Mouse (Mus musculus): ENCODE results near the gene Ctf1. TPM values are rescaled to one million over a fixed set of nuclear protein-coding genes. Genes with fewer than 3 reads are reported as not detected.

Ctf1 gene
- polyA plus RNA-seq, 1 experiment from 2014 or later, result 15.6 TPM

DNA sequence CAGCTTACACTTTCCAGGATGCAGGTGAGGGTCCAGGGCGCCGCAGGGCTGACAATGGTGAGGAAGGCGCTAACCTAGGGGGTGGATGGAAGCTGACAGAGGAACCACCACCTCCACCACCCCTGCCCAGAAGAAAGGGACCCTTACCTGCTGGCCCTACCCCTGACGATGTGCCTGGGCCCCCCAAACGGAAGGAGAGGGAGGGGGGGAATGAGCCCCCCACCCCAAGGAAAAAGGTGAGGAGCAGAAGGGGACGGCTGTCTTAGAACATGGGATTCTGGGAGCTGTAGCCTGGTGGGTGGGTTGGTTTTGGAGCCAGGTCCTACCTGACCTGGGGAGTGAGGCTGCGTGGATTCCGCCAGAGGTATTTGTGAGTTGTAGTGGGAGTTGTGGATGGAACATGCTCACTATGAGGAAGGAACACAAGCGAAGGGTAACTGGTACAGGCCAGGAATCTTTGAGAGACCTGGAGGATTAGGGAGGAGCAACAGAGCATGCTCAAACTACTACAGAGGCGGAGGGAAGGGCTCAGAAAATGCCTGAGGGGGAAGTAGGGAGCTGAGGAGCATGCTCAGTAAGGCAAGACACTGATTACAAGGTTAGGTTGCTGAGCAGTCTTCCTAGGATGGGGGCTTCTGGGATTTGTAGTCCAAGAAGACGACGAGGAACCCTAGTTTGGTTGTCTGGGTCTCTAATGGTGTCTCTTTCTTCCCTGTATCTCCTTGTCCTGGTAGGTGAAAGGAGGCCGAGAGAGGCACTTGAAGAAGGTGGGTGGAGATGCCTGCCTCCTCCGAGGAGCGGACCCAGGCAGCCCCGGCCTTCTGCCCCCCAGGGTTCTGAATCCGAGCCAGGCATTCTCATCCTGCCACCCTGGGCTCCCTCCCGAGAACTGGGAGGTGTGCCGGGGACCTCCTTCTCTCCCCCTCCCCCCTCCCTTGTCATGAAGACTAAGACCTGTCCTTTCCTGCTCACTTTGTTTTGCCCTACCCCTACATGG is 37.9 kb downstream of the Ctf1 start:
- Histone ChIP-seq H3K4me2 (no peak overlapping the region), H3K36me3 (ENCODE audit: insufficient read depth) (peaks cover 78% of the 10 kb centered on the region), H3K27me3 (ENCODE audit: insufficient read depth, low read length) (no peaks in the 10 kb centered on the region), H3K9ac (peak overlapping the region; percentile 13; the same call in 1 of the 2 replicates), H3K4me1 (ENCODE audit: insufficient read depth) (peaks cover 4% of the 10 kb centered on the region; the same call in 1 of the 2 replicates), H3K27ac (ENCODE audit: low read depth) (no peak overlapping the region), H3K4me3 (ENCODE audit: low read depth, low read length) (no peak overlapping the region), H3K9me3 (ENCODE audit: low read depth, low read length) (no peaks in the 10 kb centered on the region)
- 86% methylated on average over 19 of the region's 19 CpGs for WGBS
- ATAC-seq (ENCODE audit: insufficient read depth) (no peak), DNase-seq (no peak)
- no peak for TF ChIP-seq CTCF (IDR thresholded peaks at IDR 0.05; ENCODE audit: low read depth)

DNA sequence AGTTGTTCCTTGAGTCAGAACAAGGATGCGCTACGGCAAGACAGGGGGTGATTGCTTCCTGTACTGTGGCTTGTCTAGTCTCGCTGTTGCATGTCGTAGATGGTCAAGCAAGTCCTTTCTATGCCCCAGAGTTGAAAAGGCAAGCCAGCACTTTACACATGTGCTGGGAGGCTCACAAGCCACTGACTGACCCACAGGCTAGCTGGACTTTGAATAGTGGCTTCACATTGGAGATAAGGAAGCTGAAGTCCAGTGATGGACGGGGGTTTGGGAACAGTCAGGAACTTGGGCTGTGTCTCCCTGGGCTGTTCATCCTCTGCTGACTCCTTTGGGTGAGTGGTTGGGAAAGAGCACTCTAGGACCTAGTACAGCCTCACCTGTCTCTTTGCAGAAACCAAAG is 39.1 kb downstream of the Ctf1 start:
- H3K9me3 ChIP-seq (ENCODE audit: low read depth, low read length), result no peaks in the 10 kb centered on the region
- TF ChIP-seq CTCF (IDR thresholded peaks at IDR 0.05; ENCODE audit: low read depth), result no peak
- H3K36me3 ChIP-seq (ENCODE audit: insufficient read depth), result peaks cover 89% of the 10 kb centered on the region
- H3K4me1 ChIP-seq (ENCODE audit: insufficient read depth), result peaks cover 4% of the 10 kb centered on the region; the same call in 1 of the 2 replicates
- H3K4me2 ChIP-seq, result no peak overlapping the region
- no peak for DNase-seq
- no peak overlapping the region for H3K9ac ChIP-seq
- WGBS, result 88% methylated on average over 5 of the region's 5 CpGs
- no peaks in the 10 kb centered on the region for H3K27me3 ChIP-seq (ENCODE audit: insufficient read depth, low read length)
- no peak overlapping the region for H3K4me3 ChIP-seq (ENCODE audit: low read depth, low read length)
- no peak overlapping the region for H3K27ac ChIP-seq (ENCODE audit: low read depth)
- no peak for ATAC-seq (ENCODE audit: insufficient read depth)

DNA sequence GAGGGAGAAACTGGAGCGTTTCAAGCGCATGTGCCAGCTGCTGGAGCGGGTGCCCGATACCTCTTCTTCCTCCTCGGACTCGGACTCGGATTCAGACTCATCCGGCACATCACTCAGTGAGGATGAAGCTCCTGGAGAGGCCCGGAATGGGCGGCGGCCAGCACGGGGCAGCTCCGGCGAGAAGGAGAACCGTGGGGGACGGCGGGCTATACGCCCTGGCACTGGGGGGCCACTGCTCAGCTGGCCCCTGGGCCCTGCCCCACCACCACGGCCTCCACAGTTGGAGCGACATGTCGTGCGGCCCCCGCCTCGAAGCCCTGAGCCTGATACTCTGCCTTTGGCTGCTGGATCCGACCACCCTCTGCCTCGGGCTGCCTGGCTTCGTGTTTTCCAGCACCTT is 39.5 kb downstream of the Ctf1 start:
- Histone ChIP-seq H3K9ac (no peak overlapping the region), H3K27ac (ENCODE audit: low read depth) (no peak overlapping the region), H3K27me3 (ENCODE audit: insufficient read depth, low read length) (no peaks in the 10 kb centered on the region), H3K4me1 (ENCODE audit: insufficient read depth) (peaks cover 4% of the 10 kb centered on the region; the same call in 1 of the 2 replicates), H3K36me3 (ENCODE audit: insufficient read depth) (peaks cover 94% of the 10 kb centered on the region), H3K9me3 (ENCODE audit: low read depth, low read length) (no peaks in the 10 kb centered on the region), H3K4me3 (ENCODE audit: low read depth, low read length) (no peak overlapping the region), H3K4me2 (no peak overlapping the region)
- no peak for ATAC-seq (ENCODE audit: insufficient read depth)
- TF ChIP-seq CTCF (IDR thresholded peaks at IDR 0.05; ENCODE audit: low read depth), result no peak
- 91% methylated on average over 27 of the region's 27 CpGs for WGBS
- DNase-seq, result no peak

DNA sequence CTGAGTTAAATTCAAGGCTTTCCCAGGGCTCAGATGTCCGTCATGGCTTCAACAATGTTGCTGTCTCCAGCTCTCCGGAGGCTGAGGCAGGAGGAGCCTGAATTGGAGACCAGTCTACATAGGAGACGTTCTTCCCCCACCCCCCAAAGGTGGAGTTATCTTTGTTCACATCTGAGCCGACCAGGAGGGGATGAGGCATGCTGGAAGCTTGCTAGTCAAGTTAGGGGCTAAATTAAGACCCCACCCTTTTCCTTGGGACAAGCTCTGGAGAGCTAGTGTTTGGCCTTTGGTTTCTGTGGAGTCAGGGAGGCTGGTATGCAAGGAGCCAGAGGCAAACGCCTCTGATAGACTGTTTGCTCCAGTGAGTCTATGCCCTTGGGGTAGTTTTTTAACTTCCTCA is 40.6 kb downstream of the Ctf1 start:
- Histone ChIP-seq H3K4me1 (ENCODE audit: insufficient read depth) (no peaks in the 10 kb centered on the region), H3K27me3 (ENCODE audit: insufficient read depth, low read length) (no peaks in the 10 kb centered on the region), H3K36me3 (ENCODE audit: insufficient read depth) (peaks cover 100% of the 10 kb centered on the region), H3K9me3 (ENCODE audit: low read depth, low read length) (no peaks in the 10 kb centered on the region), H3K4me3 (ENCODE audit: low read depth, low read length) (no peak overlapping the region), H3K4me2 (no peak overlapping the region), H3K27ac (ENCODE audit: low read depth) (no peak overlapping the region), H3K9ac (no peak overlapping the region)
- WGBS, result 62% methylated on average over 5 of the region's 5 CpGs
- DNase-seq (no peak), ATAC-seq (ENCODE audit: insufficient read depth) (no peak)
- TF ChIP-seq CTCF (IDR thresholded peaks at IDR 0.05; ENCODE audit: low read depth), result no peak

DNA sequence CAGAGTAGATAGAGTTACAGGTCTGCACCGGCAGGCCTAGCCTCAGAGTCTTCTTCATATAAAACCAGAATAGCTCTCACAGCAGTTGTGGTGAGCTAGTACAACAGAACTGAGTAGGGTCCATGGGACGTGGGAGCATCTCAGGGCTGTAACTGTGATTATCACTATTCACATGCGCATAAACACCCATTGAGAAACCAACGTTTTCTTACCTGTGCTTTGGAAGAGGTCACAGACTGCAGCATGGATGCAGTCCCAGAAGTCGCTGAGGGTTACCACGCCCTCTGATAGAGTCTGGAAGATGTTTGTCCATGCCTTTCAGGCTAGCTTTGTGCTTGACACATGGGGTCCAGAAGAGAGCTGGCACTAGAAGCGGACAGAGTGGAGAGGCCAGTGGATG is 41.2 kb downstream of the Ctf1 start:
- Histone ChIP-seq H3K4me3 (ENCODE audit: low read depth, low read length) (no peak overlapping the region), H3K27me3 (ENCODE audit: insufficient read depth, low read length) (no peaks in the 10 kb centered on the region), H3K27ac (ENCODE audit: low read depth) (no peak overlapping the region), H3K9ac (no peak overlapping the region), H3K4me2 (no peak overlapping the region), H3K36me3 (ENCODE audit: insufficient read depth) (peaks cover 100% of the 10 kb centered on the region), H3K4me1 (ENCODE audit: insufficient read depth) (no peaks in the 10 kb centered on the region), H3K9me3 (ENCODE audit: low read depth, low read length) (no peaks in the 10 kb centered on the region)
- DNase-seq (no peak), ATAC-seq (ENCODE audit: insufficient read depth) (no peak)
- 82% methylated on average over 7 of the region's 7 CpGs for WGBS
- no peak for TF ChIP-seq CTCF (IDR thresholded peaks at IDR 0.05; ENCODE audit: low read depth)

DNA sequence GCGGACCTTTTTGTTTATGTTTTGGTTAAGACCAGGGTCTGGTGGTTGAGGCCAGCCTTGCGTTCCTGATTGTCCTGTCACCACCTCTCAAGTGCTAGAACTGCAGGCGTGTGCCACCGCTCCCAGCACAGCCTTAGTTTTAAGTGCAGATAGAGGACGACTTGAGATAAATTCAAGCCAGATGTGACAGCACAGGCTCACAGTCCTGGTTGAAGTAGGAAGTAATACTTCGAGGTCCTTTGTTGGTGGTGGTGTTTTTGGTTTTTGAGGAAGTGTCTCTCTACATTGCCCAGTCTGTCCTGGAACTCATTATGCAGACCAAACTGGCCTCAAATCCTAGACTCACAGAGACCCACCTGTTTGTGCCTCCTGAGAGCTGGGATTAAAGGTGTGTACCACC is 47.2 kb downstream of the Ctf1 start:
- H3K27me3 ChIP-seq (ENCODE audit: insufficient read depth, low read length), result no peaks in the 10 kb centered on the region
- no peaks in the 10 kb centered on the region for H3K9me3 ChIP-seq (ENCODE audit: low read depth, low read length)
- ATAC-seq (ENCODE audit: insufficient read depth) (no peak), DNase-seq (no peak)
- no peak overlapping the region for H3K27ac ChIP-seq (ENCODE audit: low read depth)
- H3K36me3 ChIP-seq (ENCODE audit: insufficient read depth), result peaks cover 83% of the 10 kb centered on the region
- no peak for TF ChIP-seq CTCF (IDR thresholded peaks at IDR 0.05; ENCODE audit: low read depth)
- H3K4me1 ChIP-seq (ENCODE audit: insufficient read depth), result no peaks in the 10 kb centered on the region
- H3K9ac ChIP-seq, result no peak overlapping the region
- WGBS, result 39% methylated on average over 6 of the region's 6 CpGs
- H3K4me3 ChIP-seq (ENCODE audit: low read depth, low read length), result no peak overlapping the region
- no peak overlapping the region for H3K4me2 ChIP-seq

DNA sequence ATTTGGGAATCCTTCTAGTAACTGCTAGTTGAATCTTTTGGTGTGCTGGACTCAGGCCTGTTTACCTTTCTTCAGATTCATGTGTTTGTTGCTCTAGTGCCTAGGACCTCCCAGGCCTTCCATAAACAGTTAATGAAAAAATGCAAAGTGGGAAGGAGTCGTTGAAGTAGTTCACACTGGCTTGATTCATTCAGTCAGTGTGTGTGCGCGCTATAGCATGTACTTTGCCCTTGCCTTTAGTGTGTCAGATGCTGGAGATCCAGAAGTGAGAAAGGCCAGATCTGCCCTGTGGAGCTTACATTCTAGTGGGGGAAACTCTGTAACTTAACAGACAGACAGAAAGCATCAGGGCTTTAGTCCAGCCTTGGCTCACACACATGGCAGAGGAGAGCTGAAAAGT is 47.9 kb downstream of the Ctf1 start:
- no peak for TF ChIP-seq CTCF (IDR thresholded peaks at IDR 0.05; ENCODE audit: low read depth)
- H3K27me3 ChIP-seq (ENCODE audit: insufficient read depth, low read length), result no peaks in the 10 kb centered on the region
- no peak overlapping the region for H3K4me3 ChIP-seq (ENCODE audit: low read depth, low read length)
- ATAC-seq (ENCODE audit: insufficient read depth) (no peak), DNase-seq (no peak)
- H3K9me3 ChIP-seq (ENCODE audit: low read depth, low read length), result no peaks in the 10 kb centered on the region
- H3K9ac ChIP-seq, result no peak overlapping the region
- peaks cover 83% of the 10 kb centered on the region for H3K36me3 ChIP-seq (ENCODE audit: insufficient read depth)
- WGBS, result 83% methylated on average over 3 of the region's 3 CpGs
- no peaks in the 10 kb centered on the region for H3K4me1 ChIP-seq (ENCODE audit: insufficient read depth)
- H3K4me2 ChIP-seq, result no peak overlapping the region
- H3K27ac ChIP-seq (ENCODE audit: low read depth), result no peak overlapping the region

Data from lung, embryonic 14.5 days (tissue).